Comparison of ENCODE assay signal across 11 mouse cellular contexts in the genomic region with DNA sequence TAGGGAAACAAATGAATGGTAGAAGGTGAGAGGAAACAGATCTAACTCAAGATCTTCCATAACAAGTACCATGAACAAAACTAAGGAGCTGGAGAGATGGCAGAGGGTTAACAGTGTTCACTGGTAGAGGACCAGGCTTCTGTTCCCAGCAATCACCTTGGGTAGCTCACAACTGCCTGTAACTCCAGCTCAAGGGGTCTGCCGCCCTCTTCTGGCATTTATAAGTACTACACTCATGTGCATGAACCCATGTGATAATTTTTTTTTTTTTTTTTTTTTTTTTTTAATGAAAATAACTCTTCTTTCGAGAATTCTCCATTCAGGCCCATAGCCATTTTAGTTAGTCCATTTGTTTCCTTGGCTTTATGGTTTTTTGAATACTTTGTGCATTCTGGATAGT.
DNase-seq lines count a peak whose midpoint lies in the region; ATAC-seq and TF ChIP-seq lines count a peak whose summit lies in the region.
"Had no signal": no experiment of that assay in that cellular context is flagged by ENCODE, and none has a peak within 500 bp of the region (broad histone marks: within the 10 kb centered on the region; RNA-seq: fewer than 3 reads in every experiment).

No protein-coding gene starts in this region.

- H3K9ac ChIP-seq in lung, postnatal 0 days (replicated peaks; ENCODE audit: low read depth) = no peak overlapping the region
- no peak overlapping the region for H3K9ac ChIP-seq in stomach, postnatal 0 days (ENCODE audit: low read length)
- H3K9ac ChIP-seq: embryonic facial prominence, embryonic 13.5 days had no signal

- no peaks in the 10 kb centered on the region for H3K36me3 ChIP-seq in lung, postnatal 0 days (ENCODE audit: insufficient read depth, low read length)
- no peaks in the 10 kb centered on the region for H3K36me3 ChIP-seq in stomach, postnatal 0 days (ENCODE audit: control insufficient read depth, insufficient read depth, low read length)
- H3K36me3 ChIP-seq: embryonic facial prominence, embryonic 13.5 days had no signal

- DNase-seq in gastrocnemius, adult 2 months = no peak
- DNase-seq in gastrocnemius, adult 8-10 months (ENCODE audit: low spot score in 2 of 2) = no peak
- DNase-seq in lung, postnatal 0 days (ENCODE audit: low spot score) = no peak
- no peak for DNase-seq in lung, postnatal 25 days (ENCODE audit: low spot score)
- no peak for DNase-seq in Patski (ENCODE audit: low read depth, low spot score)
- DNase-seq in stomach, postnatal 0 days (ENCODE audit: low spot score) = no peak
- DNase-seq in layer of hippocampus, adult 8-10 months (ENCODE audit: low spot score in 2 of 2) = no peak
- DNase-seq in cerebellum, adult 11-12 months = no peak
- DNase-seq: gastrocnemius, postnatal 10 days; left cerebral cortex, postnatal 4 days had no signal

- no peaks in the 10 kb centered on the region for H3K27me3 ChIP-seq in lung, postnatal 0 days (replicated peaks; ENCODE audit: insufficient read depth, low read length)
- peaks cover 66% of the 10 kb centered on the region for H3K27me3 ChIP-seq in Patski
- no peaks in the 10 kb centered on the region for H3K27me3 ChIP-seq in stomach, postnatal 0 days (ENCODE audit: control insufficient read depth, insufficient read depth, low read length)
- H3K27me3 ChIP-seq: embryonic facial prominence, embryonic 13.5 days had no signal

- CTCF ChIA-PET in Patski (lab: Charles Lee) = no interaction called here

- H3K4me3 ChIP-seq in gastrocnemius, adult 2 months = no peak overlapping the region
- no peak overlapping the region for H3K4me3 ChIP-seq in lung, postnatal 0 days (ENCODE audit: low read depth, low read length)
- H3K4me3 ChIP-seq in stomach, postnatal 0 days (ENCODE audit: low read depth, low read length) = no peak overlapping the region
- H3K4me3 ChIP-seq: embryonic facial prominence, embryonic 13.5 days had no signal

- POLR2A ChIA-PET in Patski (lab: Charles Lee) = no interaction called here

- H3K27ac ChIP-seq in gastrocnemius, adult 2 months = no peak overlapping the region
- no peak overlapping the region for H3K27ac ChIP-seq in lung, postnatal 0 days (ENCODE audit: low read length)
- H3K27ac ChIP-seq in stomach, postnatal 0 days (replicated peaks) = no peak overlapping the region
- H3K27ac ChIP-seq: embryonic facial prominence, embryonic 13.5 days had no signal

- ATAC-seq in lung, postnatal 0 days = no peak
- ATAC-seq in Patski = no peak
- no peak for ATAC-seq in stomach, postnatal 0 days (ENCODE audit: low FRiP score, low TSS enrichment)

- in situ Hi-C loops in Patski (cut with MboI; ENCODE audit: low pct_unique_long_range_greater_than_20kb) = loop anchor here (25.0 kb wide), 1 partner anchor 221 kb away; no protein-coding TSS in a partner anchor

- H3K9me3 ChIP-seq in lung, postnatal 0 days (ENCODE audit: low read length) = no peaks in the 10 kb centered on the region
- H3K9me3 ChIP-seq in stomach, postnatal 0 days (ENCODE audit: control insufficient read depth, low read length) = no peaks in the 10 kb centered on the region
- H3K9me3 ChIP-seq: embryonic facial prominence, embryonic 13.5 days had no signal

- H3K4me1 ChIP-seq in lung, postnatal 0 days (ENCODE audit: insufficient read depth, low read depth, low read length) = no peaks in the 10 kb centered on the region
- H3K4me1 ChIP-seq in stomach, postnatal 0 days (replicated peaks; ENCODE audit: control insufficient read depth, insufficient read depth) = no peaks in the 10 kb centered on the region
- H3K4me1 ChIP-seq: embryonic facial prominence, embryonic 13.5 days had no signal

- intact Hi-C loops in gastrocnemius, adult 2 months (cut with DNase I) = no loop called here

- WGBS in lung, postnatal 0 days = 34% methylated on average over 2 of the region's 2 CpGs
- WGBS in stomach, postnatal 0 days = 60% methylated on average over 2 of the region's 2 CpGs

- peak; percentile 28; the same call in 1 of the 2 replicates for TF ChIP-seq CTCF in gastrocnemius, adult 2 months (IDR thresholded peaks at IDR 0.05)
- peak; percentile 42 for TF ChIP-seq CTCF in lung, postnatal 0 days (IDR thresholded peaks at IDR 0.05)
- peak; percentile 60 for TF ChIP-seq CTCF in Patski (IDR thresholded peaks at IDR 0.05)
- peak; percentile 52 for TF ChIP-seq CTCF in stomach, postnatal 0 days (IDR thresholded peaks at IDR 0.05; ENCODE audit: low read depth)

- TF ChIP-seq EP300 in lung, postnatal 0 days (IDR thresholded peaks at IDR 0.05) = no peak
- no peak for TF ChIP-seq EP300 in stomach, postnatal 0 days (optimal IDR thresholded peaks at IDR 0.05)

- no peak overlapping the region for H3K4me2 ChIP-seq in lung, postnatal 0 days (replicated peaks; ENCODE audit: low read depth, low read length)
- H3K4me2 ChIP-seq in stomach, postnatal 0 days (replicated peaks; ENCODE audit: low read depth) = no peak overlapping the region
- H3K4me2 ChIP-seq: embryonic facial prominence, embryonic 13.5 days had no signal
